Mouse (Mus musculus): Measurements from ENCODE around the gene Zfp688.

DNA sequence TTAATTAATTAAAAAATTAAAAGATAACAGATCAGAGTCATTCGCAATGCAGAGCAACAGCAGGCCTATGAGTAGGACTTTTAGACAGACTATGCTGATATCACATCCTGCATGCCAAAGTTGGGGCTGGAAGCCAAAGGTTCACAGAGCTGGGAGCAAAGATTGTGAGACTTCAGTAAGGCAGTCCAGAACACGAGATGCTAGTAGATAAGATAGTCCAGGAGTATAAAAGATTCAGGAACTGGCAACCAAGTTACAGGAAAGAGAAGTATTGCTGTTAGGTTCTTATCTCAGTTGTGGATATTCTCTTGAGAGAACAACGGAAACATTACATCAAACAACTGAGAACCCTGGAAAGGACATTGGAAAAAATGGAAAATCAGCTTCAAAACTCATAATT lies 4.5 kb upstream of the Zfp688 start:
- no peak for TF ChIP-seq CTCF (IDR thresholded peaks at IDR 0.05; ENCODE audit: extremely low read depth, insufficient read depth, low read length)
- TF ChIP-seq POLR2A (IDR thresholded peaks at IDR 0.05; ENCODE audit: extremely low read depth, insufficient read depth, low read length) = no peak

Measured in cortical plate, adult 2 months (tissue).